Mouse (Mus musculus) spleen, postnatal 14 days (tissue): ENCODE data around the gene Hlcs.

Experiments used
- DNase-seq, 2 experiments: peaks; one replicate each; pipeline ENCODE4 v3.0.0; 2021 to 2022; ENCODE audit warnings: low spot score in 2 of 2

The Hlcs gene

DNA sequence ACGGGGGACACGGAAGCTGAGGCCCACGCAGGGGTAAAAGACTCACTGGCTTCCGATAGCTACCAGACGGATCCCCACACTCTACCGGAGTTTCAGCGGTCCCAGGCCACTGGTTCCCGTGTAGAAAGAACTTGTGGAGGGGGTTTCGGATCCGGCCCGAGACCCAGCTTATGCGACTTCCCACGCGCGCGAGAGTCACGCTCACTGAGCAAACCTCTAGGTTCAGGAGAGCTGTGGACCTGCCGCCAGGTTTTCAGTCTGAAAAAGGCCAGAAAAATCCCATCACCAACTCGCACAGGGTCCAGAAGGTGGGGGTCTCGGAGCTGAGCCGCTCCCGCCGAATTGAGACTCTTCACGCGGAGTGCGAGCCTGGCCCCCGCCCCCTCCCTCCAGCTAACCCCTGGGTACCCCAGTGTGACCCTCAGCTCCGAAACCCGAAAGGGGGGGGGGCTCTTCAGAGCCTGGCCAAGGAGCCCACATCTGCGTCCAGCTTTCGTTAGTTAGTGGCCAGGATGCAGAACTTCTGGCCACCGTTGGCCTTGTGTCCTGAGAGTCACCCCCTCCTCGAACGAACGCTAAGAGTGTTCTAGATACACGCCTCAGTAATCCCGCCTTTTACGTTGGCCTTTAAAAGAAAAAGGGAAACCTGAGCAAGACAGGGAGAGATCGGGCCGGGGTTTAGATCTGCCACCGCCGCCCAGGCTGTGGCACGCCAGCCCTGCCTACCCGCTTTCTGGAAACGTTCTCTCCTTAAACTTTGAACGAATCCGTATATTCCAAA is 234.1 kb downstream of the Hlcs start:
- no peak for DNase-seq
